8 mouse cellular contexts compared by ENCODE assay signal in the genomic region with DNA sequence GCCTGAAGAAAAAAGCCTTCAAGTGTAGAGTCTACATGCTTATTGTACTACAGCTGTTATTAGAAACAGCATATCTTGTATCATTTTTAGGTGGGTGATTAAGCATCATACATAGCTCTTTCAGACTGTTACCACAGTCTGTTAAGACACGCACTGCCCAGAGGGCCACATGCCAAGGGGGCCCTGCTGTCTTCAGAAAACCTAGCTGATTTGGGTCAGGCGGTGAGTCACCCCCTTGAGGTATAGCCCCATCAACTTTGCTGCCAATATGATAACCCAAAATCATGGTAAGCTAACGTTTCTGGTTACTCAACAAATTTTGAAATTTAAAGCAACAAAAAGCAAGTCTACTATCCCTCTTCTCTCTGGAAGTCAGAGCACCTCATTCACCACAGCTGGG.
"Had no signal": no experiment of that assay in that cellular context is flagged by ENCODE, and none has a peak within 500 bp of the region (broad histone marks: within the 10 kb centered on the region; RNA-seq: fewer than 3 reads in every experiment).

No protein-coding gene starts in this region.

- DNase-seq: kidney, adult 9 months; kidney, postnatal 14 days; kidney, postnatal 4 days; left cerebral cortex, postnatal 4 days; lung, adult 18-20 months; lung, postnatal 10 days; lung, postnatal 36 days; thymus, postnatal 36 days had no signal
